ENCODE assay signal across 9 mouse cellular contexts in genomic region chr10:80199440-80200008, GRCm38 (mm10). TPM values are rescaled to one million over a fixed set of nuclear protein-coding genes. Genes with fewer than 3 reads are reported as not detected.
DNase-seq lines count a peak whose midpoint lies in the region; ATAC-seq lines count a peak whose summit lies in the region.
"Had no signal": no experiment of that assay in that cellular context is flagged by ENCODE, and none has a peak within 500 bp of the region (broad histone marks: within the 10 kb centered on the region; RNA-seq: fewer than 3 reads in every experiment).

No protein-coding gene starts in this region.

- peak; percentile 89 for DNase-seq in NIH3T3 (ENCODE audit: low read depth)
- DNase-seq in cerebellum, adult 9-10 months, result peak; percentile 93
- DNase-seq in frontal cortex, postnatal 25 days (ENCODE audit: low spot score in 2 of 2), result peak; percentile 46 to 61
- DNase-seq in layer of hippocampus, postnatal 10 days (ENCODE audit: low spot score in 2 of 2), result peak; percentile 70 to 79
- peak; percentile 91 for DNase-seq in lung, postnatal 25 days (ENCODE audit: low spot score)
- DNase-seq in retina, postnatal 1 day, result peak; percentile 92
- peak; percentile 84 for DNase-seq in thymus, postnatal 4 days

- H3K27me3 ChIP-seq in hindbrain, embryonic 13.5 days, result 0 out of 2 replicates have a peak, but pooled peaks cover 4% of the 10 kb centered on the region

- no peaks in the 10 kb centered on the region for H3K9me3 ChIP-seq in hindbrain, embryonic 13.5 days

- 60% methylated on average over 3 of the region's 3 CpGs for WGBS in hindbrain, embryonic 13.5 days

- ATAC-seq in hindbrain, embryonic 13.5 days (ENCODE audit: low FRiP score), result peak; percentile 34; the same call in 1 of the 2 replicates

- no peak overlapping the region for H3K4me2 ChIP-seq in hindbrain, embryonic 13.5 days

- peaks cover 14% of the 10 kb centered on the region for H3K4me1 ChIP-seq in hindbrain, embryonic 13.5 days (replicated peaks)

- no peak overlapping the region for H3K4me3 ChIP-seq in hindbrain, embryonic 13.5 days
- H3K4me3 ChIP-seq: myocyte had no signal

- H3K9ac ChIP-seq in hindbrain, embryonic 13.5 days, result no peak overlapping the region

- H3K27ac ChIP-seq in hindbrain, embryonic 13.5 days, result no peak overlapping the region

- H3K36me3 ChIP-seq in hindbrain, embryonic 13.5 days, result no peaks in the 10 kb centered on the region

RNA-seq across cellular contexts. Expression of gene Efna2, which starts 20.2 kb away (rescaled TPM):
- polyA plus RNA-seq in hindbrain, embryonic 13.5 days (2015; fragmentation: Nextera tagmentation; extraction: Ambion mirVana), result 18.8 and 21.4 TPM in 2 replicates
- 10 to 100 TPM; 16.8 to 19.8 TPM for total RNA-seq in layer of hippocampus, postnatal 10 days (2021)

RNA-seq across cellular contexts. Expression of gene Mum1, which starts 26.7 kb away (rescaled TPM):
- 47.3 and 49.9 TPM in 2 replicates for polyA plus RNA-seq in hindbrain, embryonic 13.5 days (2015; fragmentation: Nextera tagmentation; extraction: Ambion mirVana)
- total RNA-seq in layer of hippocampus, postnatal 10 days (2021), result 10 to 100 TPM; 40.3 to 46.6 TPM

RNA-seq across cellular contexts. Expression of gene 1600002K03Rik, which starts 26.8 kb away (rescaled TPM):
- polyA plus RNA-seq in hindbrain, embryonic 13.5 days (2015; fragmentation: Nextera tagmentation; extraction: Ambion mirVana), result 11.9 and 14.1 TPM in 2 replicates
- total RNA-seq in layer of hippocampus, postnatal 10 days (2021), result 1 to 10 TPM; 4.3 to 6.7 TPM

RNA-seq across cellular contexts. Expression of gene Cirbp, which starts 33.7 kb away (rescaled TPM):
- polyA plus RNA-seq in hindbrain, embryonic 13.5 days (2015; fragmentation: Nextera tagmentation; extraction: Ambion mirVana), result 364 and 409 TPM in 2 replicates
- total RNA-seq in layer of hippocampus, postnatal 10 days (2021), result 100 to 1,000 TPM; 154 to 175 TPM

RNA-seq across cellular contexts. Expression of gene Ndufs7, which starts 49.4 kb away (rescaled TPM):
- 253 and 263 TPM in 2 replicates for polyA plus RNA-seq in hindbrain, embryonic 13.5 days (2015; fragmentation: Nextera tagmentation; extraction: Ambion mirVana)
- total RNA-seq in layer of hippocampus, postnatal 10 days (2021), result 100 to 1,000 TPM; 143 to 152 TPM
